27 mouse cellular contexts compared by ENCODE assay signal in genomic region chr10:37212350-37213035, GRCm38 (mm10).
DNase-seq lines count a peak whose midpoint lies in the region; ATAC-seq and TF ChIP-seq lines count a peak whose summit lies in the region.
"Had no signal": no experiment of that assay in that cellular context is flagged by ENCODE, and none has a peak within 500 bp of the region (broad histone marks: within the 10 kb centered on the region; RNA-seq: fewer than 3 reads in every experiment).

No protein-coding gene starts in this region.

- no peak overlapping the region for H3K27ac ChIP-seq in liver, embryonic 12.5 days
- peak overlapping the region; percentile 47; the same call in 1 of the 2 replicates for H3K27ac ChIP-seq in ES-E14 (ENCODE audit: insufficient read depth, low read depth, low read length, poor library complexity, severe bottlenecking)
- H3K27ac ChIP-seq in hindbrain, postnatal 0 days = no peak overlapping the region
- H3K27ac ChIP-seq: embryonic facial prominence, embryonic 10.5 days; embryonic facial prominence, embryonic 13.5 days; forebrain, embryonic 12.5 days; forebrain, embryonic 15.5 days; hindbrain, embryonic 10.5 days; hindbrain, embryonic 13.5 days had no signal

- no peak overlapping the region for H3K4me2 ChIP-seq in liver, embryonic 12.5 days
- no peak overlapping the region for H3K4me2 ChIP-seq in hindbrain, postnatal 0 days (ENCODE audit: low read depth, low read length)
- H3K4me2 ChIP-seq: embryonic facial prominence, embryonic 13.5 days; forebrain, embryonic 12.5 days; forebrain, embryonic 15.5 days; heart, embryonic 11.5 days; hindbrain, embryonic 13.5 days had no signal

- 50% methylated on average over 1 of the region's 1 CpGs for WGBS in liver, embryonic 12.5 days (ENCODE audit: insufficient replicate concordance)
- 48% methylated on average over 1 of the region's 1 CpGs for WGBS in hindbrain, postnatal 0 days

- peaks cover 4% of the 10 kb centered on the region for H3K4me1 ChIP-seq in liver, embryonic 12.5 days
- peaks cover 9 to 11% of the 10 kb centered on the region in 2 experiments; a peak in 3 of 4 replicates for H3K4me1 ChIP-seq in ES-E14 (ENCODE audit: control insufficient read depth in 2 of 2, insufficient read depth in 2 of 2, low read length in 2 of 2, poor library complexity in 1 of 2)
- H3K4me1 ChIP-seq in hindbrain, postnatal 0 days (ENCODE audit: insufficient read depth, low read length) = no peaks in the 10 kb centered on the region
- H3K4me1 ChIP-seq: embryonic facial prominence, embryonic 10.5 days; embryonic facial prominence, embryonic 13.5 days; forebrain, embryonic 15.5 days; hindbrain, embryonic 13.5 days had no signal

- H3K9ac ChIP-seq in liver, embryonic 12.5 days = no peak overlapping the region
- no peak overlapping the region; the same call in 1 of the 2 replicates for H3K9ac ChIP-seq in ES-E14 (ENCODE audit: insufficient read depth, low read depth, low read length, poor library complexity, severe bottlenecking)
- no peak overlapping the region for H3K9ac ChIP-seq in hindbrain, postnatal 0 days (replicated peaks; ENCODE audit: low read length)
- H3K9ac ChIP-seq: embryonic facial prominence, embryonic 13.5 days; forebrain, embryonic 12.5 days; forebrain, embryonic 15.5 days; hindbrain, embryonic 13.5 days had no signal

- in situ Hi-C loops in ES-E14 (cut with MboI; ENCODE audit: low sequenced_read_pairs in 2 of 2, unreplicated experiment in 2 of 2) = no loop called here

- DNase-seq in liver (peak; percentile 8), ES-E14 (ENCODE audit: low read depth, low spot score) (no peak), ZHBTc4 (ENCODE audit: low read depth, low spot score) (peak; percentile 59)
- no peak for DNase-seq in hindbrain, postnatal 0 days (ENCODE audit: low spot score)
- no peak for DNase-seq in left cerebral cortex, adult 9 months (ENCODE audit: low spot score in 2 of 2)
- DNase-seq: adrenal gland, adult 2 months; adrenal gland, postnatal 14 days; cerebellum, adult 11-12 months; cerebellum, adult 8-10 months; cerebellum, postnatal 10 days; cerebellum, postnatal 36 days; embryo, embryonic 11 days; gastrocnemius, postnatal 36 days; heart, postnatal 36 days; kidney, adult 11 months had no signal

- H3K36me3 ChIP-seq in liver, embryonic 12.5 days = no peaks in the 10 kb centered on the region
- no peaks in the 10 kb centered on the region for H3K36me3 ChIP-seq in ES-E14 (ENCODE audit: control insufficient read depth, insufficient read depth, low read length, poor library complexity, severe bottlenecking)
- no peaks in the 10 kb centered on the region for H3K36me3 ChIP-seq in hindbrain, postnatal 0 days (ENCODE audit: insufficient read depth, low read length)
- H3K36me3 ChIP-seq: embryonic facial prominence, embryonic 10.5 days; embryonic facial prominence, embryonic 13.5 days; forebrain, embryonic 12.5 days; forebrain, embryonic 15.5 days; hindbrain, embryonic 10.5 days; hindbrain, embryonic 13.5 days had no signal

- TF ChIP-seq CTCF in hindbrain, postnatal 0 days (IDR thresholded peaks at IDR 0.05; ENCODE audit: low read depth) = no peak

- H3K9me3 ChIP-seq in liver, embryonic 12.5 days (replicated peaks) = no peaks in the 10 kb centered on the region
- H3K9me3 ChIP-seq in ES-E14 (ENCODE audit: control insufficient read depth, insufficient read depth, low read depth, low read length) = no peaks in the 10 kb centered on the region
- 0 out of 2 replicates have a peak, but pooled peaks cover 2% of the 10 kb centered on the region for H3K9me3 ChIP-seq in hindbrain, postnatal 0 days (ENCODE audit: low read length)
- H3K9me3 ChIP-seq: embryonic facial prominence, embryonic 10.5 days; embryonic facial prominence, embryonic 13.5 days; forebrain, embryonic 12.5 days; forebrain, embryonic 15.5 days; hindbrain, embryonic 10.5 days; hindbrain, embryonic 13.5 days had no signal

- H3K4me3 ChIP-seq in liver, embryonic 12.5 days = no peak overlapping the region
- H3K4me3 ChIP-seq in ES-E14 (ENCODE audit: insufficient read depth in 1 of 2, low read depth in 1 of 2, low read length in 2 of 2, poor library complexity in 1 of 2, severe bottlenecking in 1 of 2) = no peak overlapping the region
- H3K4me3 ChIP-seq in hindbrain, postnatal 0 days (ENCODE audit: low read length) = no peak overlapping the region
- H3K4me3 ChIP-seq: embryonic facial prominence, embryonic 10.5 days; embryonic facial prominence, embryonic 13.5 days; erythroblast, embryonic 14.5 days; forebrain, embryonic 12.5 days; forebrain, embryonic 15.5 days; hindbrain, embryonic 10.5 days; hindbrain, embryonic 13.5 days had no signal

- no peak for ATAC-seq in liver, embryonic 12.5 days
- no peak for ATAC-seq in hindbrain, postnatal 0 days
- ATAC-seq: CD4-positive, CD25-positive, alpha-beta regulatory T cell, adult 4 months; forebrain, embryonic 15.5 days; hindbrain, embryonic 16.5 days; inflammation-experienced regulatory T-cells, adult 6 months had no signal

- no peaks in the 10 kb centered on the region for H3K27me3 ChIP-seq in liver, embryonic 12.5 days (replicated peaks)
- H3K27me3 ChIP-seq in hindbrain, postnatal 0 days (ENCODE audit: insufficient read depth, low read length) = no peaks in the 10 kb centered on the region
- H3K27me3 ChIP-seq: embryonic facial prominence, embryonic 13.5 days; forebrain, embryonic 12.5 days; forebrain, embryonic 15.5 days; hindbrain, embryonic 13.5 days had no signal

TF ChIP-seq in ES-E14, 5 proteins besides CTCF, POLR2A, EP300 and RAD21:
- TF ChIP-seq CHD2 (IDR thresholded peaks at IDR 0.05; ENCODE audit: low read depth, low read length) = no peak

Comparison
In these comparisons a context has a peak if more than half of its experiments do, and no peak if none do; other contexts are left out.
1. DNase-seq: peak in liver (single experiment) and ZHBTc4 (single experiment); none in ES-E14 (single experiment), hindbrain, postnatal 0 days (single experiment) and left cerebral cortex, adult 9 months (0 of 2).